Mouse (Mus musculus): ENCODE measurements around the gene Aldh18a1. TPM values are rescaled to one million over a fixed set of nuclear protein-coding genes. Genes with fewer than 3 reads are reported as not detected.
A peak's percentile ranks its signal among the peaks of the same experiment; 100 is the strongest.

Gene Aldh18a1
- polyA plus RNA-seq, 1 experiment = 18.0 TPM

DNA sequence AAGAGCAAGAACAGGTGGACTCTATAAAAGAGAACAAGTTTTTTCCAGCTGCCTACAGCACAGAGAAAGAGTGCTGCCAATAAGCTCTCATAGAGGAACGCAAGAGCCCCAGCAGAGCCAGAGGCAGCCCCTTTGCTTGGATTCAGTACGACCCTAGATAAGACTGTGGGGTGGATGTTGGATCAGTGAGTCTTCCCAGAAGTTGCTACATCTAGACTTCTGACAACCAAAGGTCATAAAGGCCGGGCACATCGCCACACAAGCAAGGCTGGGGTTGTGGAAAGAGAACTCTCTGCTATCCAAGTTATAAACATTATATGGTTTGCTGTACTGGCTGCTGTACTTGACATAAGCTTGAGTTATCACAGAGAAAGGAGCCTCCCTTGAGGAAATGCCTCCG lies 67.9 kb downstream of the Aldh18a1 start:
- H3K4me3 ChIP-seq (ENCODE audit: extremely low read depth, insufficient read depth, insufficient read length) = no peak overlapping the region
- H3K27ac ChIP-seq (ENCODE audit: insufficient read depth, low read length) = no peak overlapping the region
- 95% methylated on average over 5 of the region's 5 CpGs for WGBS
- no peaks in the 10 kb centered on the region for H3K27me3 ChIP-seq (ENCODE audit: control insufficient read depth, insufficient read depth, low read length)
- TF ChIP-seq CTCF (IDR thresholded peaks at IDR 0.05; ENCODE audit: extremely low read depth, insufficient read depth, insufficient read length, insufficient replicate concordance) (no peak), POLR2A (IDR thresholded peaks at IDR 0.05; ENCODE audit: low read depth, low read length) (no peak)
- no peak for DNase-seq (ENCODE audit: low read depth in 1 of 2, low spot score in 2 of 2)
- H3K36me3 ChIP-seq (ENCODE audit: control insufficient read depth, insufficient read depth, low read length) = no peaks in the 10 kb centered on the region
- no peaks in the 10 kb centered on the region for H3K4me1 ChIP-seq (ENCODE audit: control insufficient read depth, insufficient read depth, insufficient read length)

DNA sequence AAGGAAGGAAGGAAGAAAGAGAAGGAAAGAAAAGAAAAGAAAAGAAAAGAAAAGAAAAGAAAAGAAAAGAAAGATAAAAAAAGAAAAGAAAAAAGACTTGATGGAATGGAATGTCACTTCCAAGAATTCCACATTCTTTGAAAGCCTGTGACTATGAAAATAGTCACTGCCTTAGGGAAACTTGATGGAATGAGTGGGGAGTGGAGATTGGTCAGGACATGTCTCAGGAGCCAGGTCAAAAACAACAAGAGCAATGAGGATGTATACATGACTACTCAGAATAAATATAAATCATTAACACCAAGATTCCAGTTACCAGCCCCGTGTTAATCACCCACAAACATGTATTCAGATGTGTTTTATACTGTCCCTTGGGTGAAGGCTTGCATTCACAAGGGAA lies 69.6 kb downstream of the Aldh18a1 start:
- no peak overlapping the region for H3K4me3 ChIP-seq (ENCODE audit: extremely low read depth, insufficient read depth, insufficient read length)
- H3K27ac ChIP-seq (ENCODE audit: insufficient read depth, low read length) = no peak overlapping the region
- no peak for TF ChIP-seq CTCF (IDR thresholded peaks at IDR 0.05; ENCODE audit: extremely low read depth, insufficient read depth, insufficient read length, insufficient replicate concordance)
- TF ChIP-seq POLR2A (IDR thresholded peaks at IDR 0.05; ENCODE audit: low read depth, low read length) = no peak
- H3K36me3 ChIP-seq (ENCODE audit: control insufficient read depth, insufficient read depth, low read length) = no peaks in the 10 kb centered on the region
- no peaks in the 10 kb centered on the region for H3K27me3 ChIP-seq (ENCODE audit: control insufficient read depth, insufficient read depth, low read length)
- WGBS = 49% methylated on average over 1 of the region's 1 CpGs
- no peak for DNase-seq (ENCODE audit: low read depth in 1 of 2, low spot score in 2 of 2)
- H3K4me1 ChIP-seq (ENCODE audit: control insufficient read depth, insufficient read depth, insufficient read length) = no peaks in the 10 kb centered on the region

DNA sequence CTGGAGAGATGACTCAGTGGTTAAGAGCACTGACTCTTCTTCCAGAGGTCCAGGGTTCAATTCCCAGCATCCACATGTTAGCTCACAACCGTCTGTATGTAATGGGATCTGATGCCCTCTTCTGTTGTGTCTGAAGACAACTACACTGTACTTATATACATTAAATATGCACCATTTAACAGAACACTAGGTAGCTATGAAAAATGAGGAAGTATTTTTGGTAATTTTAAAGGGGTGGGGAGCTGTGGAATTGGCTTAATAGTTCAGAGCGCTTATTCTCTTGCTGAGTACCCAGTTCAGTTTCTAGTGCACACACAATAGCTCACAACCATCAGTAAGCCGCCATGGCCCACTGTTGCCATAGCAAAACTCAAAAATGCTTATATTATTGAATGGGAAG lies 72.7 kb downstream of the Aldh18a1 start:
- Histone ChIP-seq H3K4me3 (ENCODE audit: extremely low read depth, insufficient read depth, insufficient read length) (no peak overlapping the region), H3K36me3 (ENCODE audit: control insufficient read depth, insufficient read depth, low read length) (no peaks in the 10 kb centered on the region), H3K4me1 (ENCODE audit: control insufficient read depth, insufficient read depth, insufficient read length) (peaks cover 6% of the 10 kb centered on the region; the same call in 1 of the 2 replicates), H3K27me3 (ENCODE audit: control insufficient read depth, insufficient read depth, low read length) (no peaks in the 10 kb centered on the region), H3K27ac (ENCODE audit: insufficient read depth, low read length) (no peak overlapping the region)
- DNase-seq (ENCODE audit: low read depth in 1 of 2, low spot score in 2 of 2) = no peak
- 75% methylated on average over 3 of the region's 3 CpGs for WGBS
- no peak for TF ChIP-seq POLR2A (IDR thresholded peaks at IDR 0.05; ENCODE audit: low read depth, low read length)
- no peak for TF ChIP-seq CTCF (IDR thresholded peaks at IDR 0.05; ENCODE audit: extremely low read depth, insufficient read depth, insufficient read length, insufficient replicate concordance)

DNA sequence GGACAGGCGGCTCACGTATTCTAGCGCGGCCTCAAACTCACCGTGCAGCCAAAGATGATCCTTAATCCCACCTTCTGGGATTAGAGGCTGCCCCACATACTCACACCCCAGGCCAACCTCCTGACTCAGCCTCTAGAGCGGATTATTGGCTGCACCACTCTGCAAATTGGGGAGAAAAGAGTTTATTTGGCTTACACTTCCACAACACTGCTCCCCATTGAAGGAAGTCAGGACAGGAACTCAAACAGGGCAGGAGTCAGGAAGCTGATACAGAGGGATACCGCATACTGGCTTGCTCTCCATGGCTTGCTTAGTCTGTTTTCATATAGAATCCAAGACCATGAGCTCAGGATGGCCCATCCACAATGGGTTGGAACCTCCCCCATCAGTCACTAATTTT lies 73.9 kb downstream of the Aldh18a1 start:
- no peak overlapping the region for H3K4me3 ChIP-seq (ENCODE audit: extremely low read depth, insufficient read depth, insufficient read length)
- 91% methylated on average over 7 of the region's 7 CpGs for WGBS

DNA sequence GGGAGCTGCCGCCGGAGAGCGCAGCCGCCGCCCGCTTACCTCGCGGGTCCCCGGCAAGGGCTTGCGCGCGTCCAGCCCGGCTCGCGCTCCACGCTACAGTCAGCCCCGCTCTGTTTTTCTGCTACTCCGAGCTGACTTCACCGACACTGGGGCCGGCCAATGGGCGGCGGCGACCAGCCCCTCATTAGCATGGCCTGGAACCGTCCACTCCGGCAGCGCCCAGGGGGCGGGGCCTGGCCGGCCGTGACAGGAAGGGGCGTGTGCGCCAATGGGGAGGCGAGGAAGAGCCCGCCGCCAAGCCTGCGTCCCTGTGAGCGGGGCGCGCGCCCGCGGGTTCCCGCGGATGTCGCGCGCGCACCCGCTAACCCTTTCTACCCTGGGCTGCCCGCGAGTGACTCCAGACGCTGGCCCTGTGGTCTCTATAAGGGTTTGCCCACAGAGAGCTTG lies 74.6 kb downstream of the Aldh18a1 start, which contains the start of gene Sorbs1:
Gene Sorbs1 (minus strand): TSS at position 148 of the 447 bp plus-strand sequence.
- H3K4me3 ChIP-seq (ENCODE audit: extremely low read depth, insufficient read depth, insufficient read length) = peak within 1 kb of the TSS; percentile 68
- peak within 1 kb of the TSS; percentile 79 for H3K27ac ChIP-seq (ENCODE audit: insufficient read depth, low read length)
- H3K36me3 ChIP-seq (ENCODE audit: control insufficient read depth, insufficient read depth, low read length) = no peaks in the 10 kb centered on the region
- DNase-seq (ENCODE audit: low read depth in 1 of 2, low spot score in 2 of 2) = peak; percentile 90 to 95
- no peaks in the 10 kb centered on the region for H3K27me3 ChIP-seq (ENCODE audit: control insufficient read depth, insufficient read depth, low read length)
- peaks cover 6% of the 10 kb centered on the region; the same call in 1 of the 2 replicates for H3K4me1 ChIP-seq (ENCODE audit: control insufficient read depth, insufficient read depth, insufficient read length)
- TF ChIP-seq POLR2A (IDR thresholded peaks at IDR 0.05; ENCODE audit: low read depth, low read length) (peak; percentile 87), CTCF (IDR thresholded peaks at IDR 0.05; ENCODE audit: extremely low read depth, insufficient read depth, insufficient read length, insufficient replicate concordance) (no peak)
- WGBS = under 1% methylated on average over 51 of the region's 51 CpGs

More for the DNA sequence above, 73.9 kb downstream of the Aldh18a1 start:
- no peak for DNase-seq (ENCODE audit: low read depth in 1 of 2, low spot score in 2 of 2)
- Histone ChIP-seq H3K27me3 (ENCODE audit: control insufficient read depth, insufficient read depth, low read length) (no peaks in the 10 kb centered on the region), H3K36me3 (ENCODE audit: control insufficient read depth, insufficient read depth, low read length) (no peaks in the 10 kb centered on the region), H3K27ac (ENCODE audit: insufficient read depth, low read length) (no peak overlapping the region), H3K4me1 (ENCODE audit: control insufficient read depth, insufficient read depth, insufficient read length) (peaks cover 6% of the 10 kb centered on the region; the same call in 1 of the 2 replicates)
- TF ChIP-seq CTCF (IDR thresholded peaks at IDR 0.05; ENCODE audit: extremely low read depth, insufficient read depth, insufficient read length, insufficient replicate concordance) = no peak

DNA sequence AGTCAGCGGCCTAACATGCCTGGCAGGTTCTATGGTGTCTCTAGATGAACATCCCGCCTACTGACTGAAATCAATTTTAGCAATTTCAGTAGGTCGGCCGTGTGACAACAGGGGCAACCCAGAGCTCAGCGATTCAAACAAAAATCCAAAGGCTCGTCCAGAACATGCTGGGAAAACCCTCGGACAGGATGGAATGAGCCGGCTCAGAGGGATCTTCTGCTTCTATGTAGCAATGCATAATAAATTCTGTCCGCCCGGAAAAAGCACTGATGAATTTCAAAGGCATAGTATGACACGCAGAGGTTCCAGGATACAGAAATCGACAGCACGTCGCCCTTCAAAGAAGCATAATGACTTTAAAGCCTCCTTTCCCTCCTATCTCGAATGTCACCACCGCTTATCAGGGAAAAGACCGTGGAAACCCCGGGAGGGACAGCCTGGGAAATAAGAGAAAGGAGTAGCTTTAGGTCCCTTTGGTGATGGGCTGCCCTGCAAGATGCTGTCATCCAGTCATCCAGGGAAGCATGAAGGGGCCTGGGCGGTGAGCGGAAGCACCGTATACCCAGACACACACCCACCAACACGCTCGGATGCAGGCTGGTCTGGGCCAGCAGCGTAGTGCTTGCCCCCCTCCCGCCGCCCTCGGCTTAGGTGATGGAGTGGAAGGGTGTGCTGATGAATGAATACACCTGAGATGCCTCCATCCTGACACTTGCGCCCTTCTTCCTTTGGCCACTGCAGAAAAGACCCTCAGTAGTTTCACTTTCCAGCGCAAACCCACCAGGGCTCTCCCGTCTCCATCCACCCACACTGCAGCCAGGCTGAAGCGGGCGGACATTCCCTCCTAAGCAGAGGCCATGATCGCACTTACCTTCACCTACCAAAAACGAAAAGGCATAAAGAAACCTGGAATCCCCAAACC lies 75.5 kb downstream of the Aldh18a1 start:
- no peaks in the 10 kb centered on the region for H3K27me3 ChIP-seq (ENCODE audit: control insufficient read depth, insufficient read depth, low read length)
- peak overlapping the region; percentile 68 for H3K4me3 ChIP-seq (ENCODE audit: extremely low read depth, insufficient read depth, insufficient read length)
- no peak for TF ChIP-seq CTCF (IDR thresholded peaks at IDR 0.05; ENCODE audit: extremely low read depth, insufficient read depth, insufficient read length, insufficient replicate concordance)
- no peak for TF ChIP-seq POLR2A (IDR thresholded peaks at IDR 0.05; ENCODE audit: low read depth, low read length)
- H3K36me3 ChIP-seq (ENCODE audit: control insufficient read depth, insufficient read depth, low read length) = no peaks in the 10 kb centered on the region
- peak overlapping the region; percentile 79 for H3K27ac ChIP-seq (ENCODE audit: insufficient read depth, low read length)
- WGBS = 7% methylated on average over 34 of the region's 34 CpGs
- H3K4me1 ChIP-seq (ENCODE audit: control insufficient read depth, insufficient read depth, insufficient read length) = peaks cover 6% of the 10 kb centered on the region; the same call in 1 of the 2 replicates
- peak in 1 of 2 experiments; percentile 44 for DNase-seq (ENCODE audit: low read depth in 1 of 2, low spot score in 2 of 2)

Measured in spleen, adult 2 months (tissue).